Comparison of ENCODE assay signal across 12 mouse cellular contexts in genomic region chr4:152101081-152101653, GRCm38 (mm10). TPM values are rescaled to one million over a fixed set of nuclear protein-coding genes. Genes with fewer than 3 reads are reported as not detected.
DNase-seq lines count a peak whose midpoint lies in the region; ATAC-seq and TF ChIP-seq lines count a peak whose summit lies in the region.
"Had no signal": no experiment of that assay in that cellular context is flagged by ENCODE, and none has a peak within 500 bp of the region (broad histone marks: within the 10 kb centered on the region; RNA-seq: fewer than 3 reads in every experiment).

No protein-coding gene starts in this region.

- TF ChIP-seq CTCF in testis, adult 2 months (IDR thresholded peaks at IDR 0.05; ENCODE audit: control insufficient read depth, insufficient read depth, insufficient replicate concordance, low read depth, low read length): no peak
- TF ChIP-seq CTCF in heart, postnatal 0 days (IDR thresholded peaks at IDR 0.05; ENCODE audit: low read depth): no peak

- H3K36me3 ChIP-seq in kidney, embryonic 14.5 days (ENCODE audit: control insufficient read depth, insufficient read depth, low read length): peaks cover 32% of the 10 kb centered on the region
- H3K36me3 ChIP-seq in testis, adult 2 months (ENCODE audit: control insufficient read depth, insufficient read depth, low read length): no peaks in the 10 kb centered on the region
- peaks cover 37% of the 10 kb centered on the region for H3K36me3 ChIP-seq in heart, postnatal 0 days (replicated peaks; ENCODE audit: control insufficient read depth, insufficient read depth, low read length)

- H3K4me2 ChIP-seq in kidney, embryonic 14.5 days (replicated peaks; ENCODE audit: low read depth, low read length): 0 out of 2 replicates have a peak overlapping the region, but pooled peaks have one; percentile 2
- H3K4me2 ChIP-seq in heart, postnatal 0 days (ENCODE audit: low read depth, low read length): peak overlapping the region; percentile 7; the same call in 1 of the 2 replicates

- TF ChIP-seq POLR2A in testis, adult 2 months (IDR thresholded peaks at IDR 0.05; ENCODE audit: control insufficient read depth, low read depth, low read length): no peak

- peak; percentile 43; the same call in 1 of the 2 replicates for ATAC-seq in kidney, embryonic 14.5 days (ENCODE audit: low FRiP score, low TSS enrichment)
- peak; percentile 10; the same call in 1 of the 2 replicates for ATAC-seq in heart, postnatal 0 days (ENCODE audit: insufficient read depth, low read depth)

- H3K27me3 ChIP-seq in kidney, embryonic 14.5 days (ENCODE audit: control insufficient read depth, insufficient read depth, low read length): no peaks in the 10 kb centered on the region
- no peaks in the 10 kb centered on the region for H3K27me3 ChIP-seq in testis, adult 2 months (ENCODE audit: control insufficient read depth, insufficient read depth, low read length)
- no peaks in the 10 kb centered on the region for H3K27me3 ChIP-seq in heart, postnatal 0 days (ENCODE audit: control insufficient read depth, insufficient read depth, low read length)

- TF ChIP-seq EP300 in heart, postnatal 0 days (IDR thresholded peaks at IDR 0.05; ENCODE audit: low read depth): no peak

- peaks cover 41% of the 10 kb centered on the region for H3K4me1 ChIP-seq in kidney, embryonic 14.5 days (ENCODE audit: control insufficient read depth, insufficient read depth, low read length)
- no peaks in the 10 kb centered on the region; the same call in none of the 2 replicates for H3K4me1 ChIP-seq in testis, adult 2 months (ENCODE audit: control insufficient read depth, insufficient read depth, low read length)
- peaks cover 10% of the 10 kb centered on the region for H3K4me1 ChIP-seq in heart, postnatal 0 days (ENCODE audit: control insufficient read depth, insufficient read depth)

- no peak overlapping the region for H3K9ac ChIP-seq in kidney, embryonic 14.5 days (ENCODE audit: low read depth, low read length)
- H3K9ac ChIP-seq in heart, postnatal 0 days (replicated peaks; ENCODE audit: low read depth, low read length): no peak overlapping the region

- DNase-seq in kidney, postnatal 4 days: no peak
- no peak for DNase-seq in testis, postnatal 14 days (ENCODE audit: low spot score)
- peak; percentile 70 for DNase-seq in heart, postnatal 0 days (ENCODE audit: low spot score)
- DNase-seq in adipocyte (ENCODE audit: low spot score): no peak
- no peak for DNase-seq in layer of hippocampus, postnatal 10 days (ENCODE audit: low spot score in 2 of 2)
- DNase-seq: adrenal gland, postnatal 10 days; cerebellum, adult 11-12 months; thymus, postnatal 36 days had no signal

- no peak overlapping the region for H3K4me3 ChIP-seq in kidney, embryonic 14.5 days (ENCODE audit: low read length)
- H3K4me3 ChIP-seq in testis, adult 2 months (ENCODE audit: control insufficient read depth, low read depth, low read length): no peak overlapping the region
- H3K4me3 ChIP-seq in heart, postnatal 0 days (ENCODE audit: low read depth, low read length): no peak overlapping the region

- WGBS in kidney, embryonic 14.5 days: 33% methylated on average over 7 of the region's 7 CpGs
- WGBS in heart, postnatal 0 days: 52% methylated on average over 7 of the region's 7 CpGs

- peak overlapping the region; percentile 65; the same call in 1 of the 2 replicates for H3K27ac ChIP-seq in kidney, embryonic 14.5 days (ENCODE audit: low read depth, low read length)
- H3K27ac ChIP-seq in testis, adult 2 months (ENCODE audit: control insufficient read depth, insufficient read depth, low read depth, low read length): peak overlapping the region; percentile 7; the same call in 1 of the 2 replicates
- H3K27ac ChIP-seq in heart, postnatal 0 days (ENCODE audit: low read depth): peak overlapping the region; percentile 76

- H3K9me3 ChIP-seq in kidney, embryonic 14.5 days (ENCODE audit: control insufficient read depth, low read length): no peaks in the 10 kb centered on the region
- H3K9me3 ChIP-seq in heart, postnatal 0 days (replicated peaks; ENCODE audit: control insufficient read depth, low read length): no peaks in the 10 kb centered on the region

RNA-seq across cellular contexts. Expression of gene Tnfrsf25, which starts 14.6 kb away (rescaled TPM):
- 0.57 and 1.9 TPM in 2 replicates for polyA plus RNA-seq in kidney, embryonic 14.5 days (2014; fragmentation: Nextera tagmentation; extraction: Ambion mirVana)
- 1.2 and 1.5 TPM in 2 replicates for polyA plus RNA-seq in testis, adult 2 months (2012; rRNA removed)
- 0.89 TPM in 1 of 2 replicates, not detected in the other for total RNA-seq in heart, postnatal 0 days (2014; rRNA removed; ENCODE audit: low replicate concordance)
- 0.75 and 1.2 TPM in 2 replicates for polyA plus RNA-seq in heart, postnatal 0 days (2015; fragmentation: Nextera tagmentation; extraction: Ambion mirVana)
- total RNA-seq in layer of hippocampus, postnatal 10 days (2021): 10 to 100 TPM; 14.0 to 15.1 TPM

RNA-seq across cellular contexts. Expression of gene Plekhg5, which starts 28.9 kb away (rescaled TPM):
- polyA plus RNA-seq in kidney, embryonic 14.5 days (2014; fragmentation: Nextera tagmentation; extraction: Ambion mirVana): 10.4 and 16.1 TPM in 2 replicates
- polyA plus RNA-seq in testis, adult 2 months (2012; rRNA removed): 8.8 and 9.7 TPM in 2 replicates
- 16.6 and 18.0 TPM in 2 replicates for total RNA-seq in heart, postnatal 0 days (2014; rRNA removed; ENCODE audit: low replicate concordance)
- 8.8 and 10.6 TPM in 2 replicates for polyA plus RNA-seq in heart, postnatal 0 days (2015; fragmentation: Nextera tagmentation; extraction: Ambion mirVana)
- total RNA-seq in layer of hippocampus, postnatal 10 days (2021): 10 to 100 TPM; 76.0 to 79.6 TPM

RNA-seq across cellular contexts. Expression of gene Espn, which starts 51.0 kb away (rescaled TPM):
- polyA plus RNA-seq in kidney, embryonic 14.5 days (2014; fragmentation: Nextera tagmentation; extraction: Ambion mirVana): 36.1 and 36.3 TPM in 2 replicates
- 84.1 and 87.1 TPM in 2 replicates for polyA plus RNA-seq in testis, adult 2 months (2012; rRNA removed)
- 0.34 and 0.97 TPM in 2 replicates for total RNA-seq in heart, postnatal 0 days (2014; rRNA removed; ENCODE audit: low replicate concordance)
- polyA plus RNA-seq in heart, postnatal 0 days (2015; fragmentation: Nextera tagmentation; extraction: Ambion mirVana): 0.69 and 0.87 TPM in 2 replicates
- under 1 TPM; 0.62 to 0.78 TPM for total RNA-seq in layer of hippocampus, postnatal 10 days (2021)

RNA-seq across cellular contexts. Expression of gene Hes2, which starts 57.5 kb away (rescaled TPM):
- polyA plus RNA-seq in kidney, embryonic 14.5 days (2014; fragmentation: Nextera tagmentation; extraction: Ambion mirVana): not detected in 2 replicates
- polyA plus RNA-seq in testis, adult 2 months (2012; rRNA removed): 0.42 and 0.73 TPM in 2 replicates
- total RNA-seq in heart, postnatal 0 days (2014; rRNA removed; ENCODE audit: low replicate concordance): not detected in 2 replicates
- polyA plus RNA-seq in heart, postnatal 0 days (2015; fragmentation: Nextera tagmentation; extraction: Ambion mirVana): not detected in 2 replicates
- total RNA-seq in layer of hippocampus, postnatal 10 days (2021): not detected
- total RNA-seq: adrenal gland, postnatal 10 days had no signal
- polyA plus RNA-seq: intestine, embryonic 14.5 days; neural tube, embryonic 14.5 days had no signal

Comparison
In these comparisons a context has a peak if more than half of its experiments do, and no peak if none do; other contexts are left out.
1. H3K27ac ChIP-seq: peak in every context shown above with its lines; median percentile 76 in heart, postnatal 0 days; 65 in kidney, embryonic 14.5 days; 7 in testis, adult 2 months.
2. RNA of gene Espn, which starts 51.0 kb away (polyA plus RNA-seq): 84.1 to 87.1 TPM in testis, adult 2 months and 36.1 to 36.3 TPM in kidney, embryonic 14.5 days; 0.69 to 0.87 TPM in heart, postnatal 0 days; every median in the first group is over 10 times any median in the second.